Mouse (Mus musculus): ENCODE results near the gene Kctd2. TPM values are rescaled to one million over a fixed set of nuclear protein-coding genes. Genes with fewer than 3 reads are reported as not detected.
"Not testable (repeated sequence)": the region's sequence is repeated elsewhere in the genome, so short reads cannot be mapped to it uniquely, and the experiment has no call there.

The Kctd2 gene
- polyA plus RNA-seq, 1 experiment from 2014 or later: 3.9 TPM

DNA sequence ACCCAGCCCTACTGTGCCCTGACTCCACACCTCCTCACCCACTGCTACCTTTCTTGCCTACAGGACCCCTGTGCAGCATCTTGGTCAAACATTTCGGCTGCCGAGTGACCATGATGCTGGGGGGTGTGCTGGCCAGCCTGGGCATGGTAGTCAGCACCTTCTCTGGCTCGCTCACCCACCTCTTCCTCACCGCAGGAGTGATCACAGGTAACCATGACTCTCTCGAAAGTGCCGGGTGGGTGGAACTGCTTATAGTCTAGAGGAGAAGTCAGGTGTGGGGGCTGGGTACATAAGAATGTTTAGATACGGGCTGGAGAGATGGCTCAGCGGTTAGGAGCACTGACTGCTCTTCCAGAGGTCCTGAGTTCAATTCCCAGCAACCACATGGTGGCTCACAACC is 44.9 kb downstream of the Kctd2 start:
- no peak overlapping the region; the same call in 1 of the 2 replicates for H3K27ac ChIP-seq (ENCODE audit: low read length)
- no peak for ATAC-seq (replicated peaks; ENCODE audit: extremely low read depth, insufficient read depth, low FRiP score)
- H3K4me1 ChIP-seq (ENCODE audit: control insufficient read depth, insufficient read depth, low read length): peaks cover 3% of the 10 kb centered on the region; the same call in 1 of the 2 replicates
- peak overlapping the region; percentile 30 for H3K4me3 ChIP-seq (ENCODE audit: low read length)
- no peaks in the 10 kb centered on the region for H3K9me3 ChIP-seq (replicated peaks; ENCODE audit: control insufficient read depth, low read length)
- H3K9ac ChIP-seq (ENCODE audit: low read length): no peak overlapping the region; the same call in 1 of the 2 replicates
- peak overlapping the region; percentile 18; the same call in 1 of the 2 replicates for H3K4me2 ChIP-seq (ENCODE audit: low read depth, low read length)
- H3K36me3 ChIP-seq (ENCODE audit: control insufficient read depth, insufficient read depth): no peaks in the 10 kb centered on the region
- 86% methylated on average over 8 of the region's 8 CpGs for WGBS
- no peaks in the 10 kb centered on the region for H3K27me3 ChIP-seq (ENCODE audit: control insufficient read depth, insufficient read depth, low read length)

DNA sequence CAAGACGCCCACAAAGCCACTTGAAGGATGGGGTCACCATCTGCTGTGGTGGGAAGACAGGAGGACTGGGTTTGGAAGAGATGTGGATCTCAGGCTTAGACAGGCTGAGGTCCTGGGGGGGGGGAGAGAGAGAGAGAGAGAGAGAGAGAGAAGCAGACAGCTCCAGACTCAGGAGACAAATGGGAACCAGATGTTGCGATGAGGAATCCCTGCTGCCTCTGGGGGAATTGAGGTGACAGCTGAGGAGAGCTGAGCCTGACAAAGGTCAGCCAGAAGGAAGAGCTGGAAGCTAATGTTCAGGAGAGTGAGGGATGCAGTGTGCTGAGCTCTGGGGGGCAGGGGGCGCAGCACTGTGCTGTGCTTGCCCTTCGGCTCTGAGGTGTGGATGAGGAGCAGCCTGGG is 47.3 kb downstream of the Kctd2 start:
- 38% methylated on average over 4 of the region's 4 CpGs for WGBS
- H3K27me3 ChIP-seq (ENCODE audit: control insufficient read depth, insufficient read depth, low read length): no peaks in the 10 kb centered on the region
- no peak for ATAC-seq (replicated peaks; ENCODE audit: extremely low read depth, insufficient read depth, low FRiP score)
- H3K36me3 ChIP-seq (ENCODE audit: control insufficient read depth, insufficient read depth): no peaks in the 10 kb centered on the region
- H3K4me3 ChIP-seq (ENCODE audit: low read length): no peak overlapping the region
- no peaks in the 10 kb centered on the region for H3K9me3 ChIP-seq (replicated peaks; ENCODE audit: control insufficient read depth, low read length)
- H3K4me1 ChIP-seq (ENCODE audit: control insufficient read depth, insufficient read depth, low read length): peaks cover 3% of the 10 kb centered on the region; the same call in 1 of the 2 replicates
- no peak overlapping the region for H3K4me2 ChIP-seq (ENCODE audit: low read depth, low read length)
- no peak overlapping the region for H3K9ac ChIP-seq (ENCODE audit: low read length)
- H3K27ac ChIP-seq (ENCODE audit: low read length): no peak overlapping the region

DNA sequence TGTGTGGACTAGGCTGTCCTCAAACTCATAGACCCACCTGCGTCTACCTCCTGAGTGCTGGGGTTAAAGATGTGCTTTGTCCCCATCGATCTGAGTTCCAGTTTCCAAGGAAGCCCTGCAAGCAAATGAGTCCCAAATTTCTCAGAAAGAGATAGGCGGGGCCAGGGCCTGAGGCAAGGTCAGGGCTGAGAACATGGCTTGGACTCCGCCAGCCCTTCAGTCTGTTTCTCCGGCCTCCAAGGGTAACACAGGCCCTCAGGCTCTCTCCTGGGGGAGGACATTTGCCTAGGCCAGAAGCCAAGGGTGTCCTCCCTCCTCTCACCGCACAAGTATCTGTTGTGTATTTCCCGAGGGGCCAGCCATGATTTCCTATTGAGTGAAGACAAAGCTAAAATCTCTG is 52.3 kb downstream of the Kctd2 start:
- 71% methylated on average over 7 of the region's 7 CpGs for WGBS
- no peaks in the 10 kb centered on the region for H3K9me3 ChIP-seq (replicated peaks; ENCODE audit: control insufficient read depth, low read length)

DNA sequence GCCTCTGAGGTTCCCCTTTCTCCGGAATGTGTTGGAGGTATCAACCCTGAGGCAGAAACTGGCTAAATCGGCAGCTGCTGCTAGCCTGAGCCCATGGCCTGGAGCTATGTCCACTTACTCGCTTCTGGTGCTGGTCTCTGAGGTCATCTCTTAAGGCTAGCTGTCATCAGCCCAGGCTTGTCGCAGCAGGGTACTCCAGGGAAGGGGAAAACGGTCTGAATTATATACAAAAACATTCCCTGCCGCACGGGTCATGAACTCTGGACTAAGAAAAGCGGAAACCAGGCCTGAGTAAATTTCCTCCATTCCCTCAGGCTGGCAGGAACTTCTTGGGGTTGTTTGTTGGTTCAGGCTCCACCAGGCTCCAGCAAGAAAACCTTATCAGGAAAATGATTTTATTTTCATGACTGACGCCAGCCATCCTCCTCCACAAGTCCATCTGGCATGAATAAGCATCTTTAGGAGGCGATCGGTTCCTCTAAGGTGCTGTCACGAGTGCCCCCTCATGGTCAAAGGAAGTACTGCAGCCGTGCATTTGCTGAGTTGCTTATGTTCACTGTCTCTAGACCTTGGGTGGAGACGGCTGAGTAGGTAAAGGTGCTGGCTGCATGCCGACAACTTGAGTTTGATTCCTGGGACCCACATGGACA is 53.8 kb downstream of the Kctd2 start:
- 14% methylated on average over 15 of the region's 15 CpGs for whole genome bisulfite sequencing
- H3K27ac ChIP-seq (ENCODE audit: low read length): peak overlapping the region; percentile 80
- H3K4me2 ChIP-seq (ENCODE audit: low read depth, low read length): no peak overlapping the region
- H3K27me3 ChIP-seq (ENCODE audit: control insufficient read depth, insufficient read depth, low read length): no peaks in the 10 kb centered on the region
- H3K4me3 ChIP-seq (ENCODE audit: low read length): no peak overlapping the region
- H3K36me3 ChIP-seq (ENCODE audit: control insufficient read depth, insufficient read depth): no peaks in the 10 kb centered on the region
- H3K9ac ChIP-seq (ENCODE audit: low read length): no peak overlapping the region
- H3K9me3 ChIP-seq (replicated peaks; ENCODE audit: control insufficient read depth, low read length): no peaks in the 10 kb centered on the region
- H3K4me1 ChIP-seq (ENCODE audit: control insufficient read depth, insufficient read depth, low read length): peaks cover 13% of the 10 kb centered on the region
- peak; percentile 46 for ATAC-seq (replicated peaks; ENCODE audit: extremely low read depth, insufficient read depth, low FRiP score)

More for the DNA sequence above, 52.3 kb downstream of the Kctd2 start:
- no peak overlapping the region for H3K9ac ChIP-seq (ENCODE audit: low read length)
- H3K27ac ChIP-seq (ENCODE audit: low read length): no peak overlapping the region
- no peak for ATAC-seq (replicated peaks; ENCODE audit: extremely low read depth, insufficient read depth, low FRiP score)
- H3K4me3 ChIP-seq (ENCODE audit: low read length): no peak overlapping the region
- no peak overlapping the region for H3K4me2 ChIP-seq (ENCODE audit: low read depth, low read length)
- H3K4me1 ChIP-seq (ENCODE audit: control insufficient read depth, insufficient read depth, low read length): peaks cover 13% of the 10 kb centered on the region
- H3K27me3 ChIP-seq (ENCODE audit: control insufficient read depth, insufficient read depth, low read length): no peaks in the 10 kb centered on the region
- no peaks in the 10 kb centered on the region for H3K36me3 ChIP-seq (ENCODE audit: control insufficient read depth, insufficient read depth)

DNA sequence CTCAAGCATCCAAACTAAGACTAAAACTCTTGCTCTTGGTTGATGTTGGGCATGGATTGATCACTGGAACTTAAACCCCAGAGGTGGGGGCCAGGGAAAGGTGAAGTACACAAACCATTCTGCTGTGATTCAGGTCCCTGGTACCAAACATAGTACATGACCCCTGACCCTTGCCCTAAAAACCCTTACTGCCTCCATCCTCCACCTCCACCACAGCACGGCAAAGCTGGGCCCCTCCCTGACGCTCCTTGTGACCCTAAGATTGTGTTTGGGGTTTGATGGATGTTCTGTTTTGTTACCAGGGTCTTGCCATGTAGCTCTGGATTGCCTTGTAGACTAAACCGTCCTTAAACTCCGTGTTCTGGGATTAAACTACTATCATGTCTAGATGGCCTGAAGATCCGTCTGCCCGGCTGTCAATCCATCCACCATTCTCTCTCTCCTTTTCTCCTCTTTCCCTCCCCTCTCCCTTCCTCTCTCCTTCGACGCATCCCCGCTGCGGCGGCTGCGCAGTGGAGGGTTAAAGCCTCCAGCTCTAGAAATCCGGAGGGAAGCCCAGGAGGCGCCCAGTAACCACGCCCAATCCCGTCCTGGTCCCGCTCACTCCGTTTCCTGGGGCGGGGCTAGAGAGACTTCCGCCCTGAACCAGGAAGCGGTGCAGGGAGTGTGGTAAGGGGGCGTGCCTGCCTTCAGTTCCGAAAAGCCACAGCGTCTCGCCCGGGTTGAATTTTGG is 55.3 kb downstream of the Kctd2 start, which contains the start of gene Armc7:
Gene Armc7 (plus strand): TSS at position 643 of the 733 bp plus-strand sequence.
- H3K4me1 ChIP-seq (ENCODE audit: control insufficient read depth, insufficient read depth, low read length): peaks cover 13% of the 10 kb centered on the region

DNA sequence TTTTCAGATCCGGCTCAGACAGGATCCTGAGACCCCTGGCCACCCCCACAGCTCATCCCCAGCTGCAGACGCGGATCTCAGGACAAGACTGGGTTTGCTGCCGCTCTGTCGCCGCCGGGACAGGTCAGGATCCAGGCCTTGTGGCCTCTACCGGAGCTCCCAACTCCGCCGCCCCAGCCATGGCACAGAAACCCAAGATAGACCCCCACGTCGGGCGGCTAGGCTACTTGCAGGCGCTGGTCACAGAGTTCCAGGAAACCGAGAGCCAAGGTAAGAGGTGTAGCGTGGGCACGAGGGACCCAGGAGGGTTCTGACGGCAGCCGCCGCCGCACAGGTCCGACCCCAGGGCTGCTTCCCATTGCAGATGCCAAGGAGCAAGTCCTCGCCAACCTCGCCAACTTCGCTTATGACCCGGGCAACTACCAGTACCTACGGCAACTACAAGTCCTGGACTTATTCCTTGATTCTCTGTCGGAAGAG is 55.9 kb downstream of the Kctd2 start:
- H3K4me3 ChIP-seq (ENCODE audit: low read length): peak overlapping the region; percentile 78
- peak; percentile 28; the same call in 1 of the 2 replicates for ATAC-seq (replicated peaks; ENCODE audit: extremely low read depth, insufficient read depth, low FRiP score)
- H3K27ac ChIP-seq (ENCODE audit: low read length): peak overlapping the region; percentile 5; the same call in 1 of the 2 replicates
- H3K9ac ChIP-seq (ENCODE audit: low read length): peak overlapping the region; percentile 73
- no peaks in the 10 kb centered on the region for H3K27me3 ChIP-seq (ENCODE audit: control insufficient read depth, insufficient read depth, low read length)
- peak overlapping the region; percentile 73 for H3K4me2 ChIP-seq (ENCODE audit: low read depth, low read length)
- H3K9me3 ChIP-seq (replicated peaks; ENCODE audit: control insufficient read depth, low read length): no peaks in the 10 kb centered on the region
- H3K36me3 ChIP-seq (ENCODE audit: control insufficient read depth, insufficient read depth): no peaks in the 10 kb centered on the region
- H3K4me1 ChIP-seq (ENCODE audit: control insufficient read depth, insufficient read depth, low read length): peaks cover 13% of the 10 kb centered on the region
- 4% methylated on average over 28 of the region's 28 CpGs for WGBS

More for the DNA sequence above, 55.3 kb downstream of the Kctd2 start, which contains the start of gene Armc7:
- Histone ChIP-seq H3K27me3 (ENCODE audit: control insufficient read depth, insufficient read depth, low read length) (no peaks in the 10 kb centered on the region), H3K27ac (ENCODE audit: low read length) (peak within 1 kb of the TSS; percentile 74), H3K4me3 (ENCODE audit: low read length) (peak within 1 kb of the TSS; percentile 78), H3K9me3 (replicated peaks; ENCODE audit: control insufficient read depth, low read length) (no peaks in the 10 kb centered on the region), H3K4me2 (ENCODE audit: low read depth, low read length) (peak within 1 kb of the TSS; percentile 73), H3K36me3 (ENCODE audit: control insufficient read depth, insufficient read depth) (no peaks in the 10 kb centered on the region), H3K9ac (ENCODE audit: low read length) (peak within 1 kb of the TSS; percentile 73)
- under 1% methylated on average over 26 of the region's 26 CpGs for WGBS
- ATAC-seq (replicated peaks; ENCODE audit: extremely low read depth, insufficient read depth, low FRiP score): peak; percentile 95

DNA sequence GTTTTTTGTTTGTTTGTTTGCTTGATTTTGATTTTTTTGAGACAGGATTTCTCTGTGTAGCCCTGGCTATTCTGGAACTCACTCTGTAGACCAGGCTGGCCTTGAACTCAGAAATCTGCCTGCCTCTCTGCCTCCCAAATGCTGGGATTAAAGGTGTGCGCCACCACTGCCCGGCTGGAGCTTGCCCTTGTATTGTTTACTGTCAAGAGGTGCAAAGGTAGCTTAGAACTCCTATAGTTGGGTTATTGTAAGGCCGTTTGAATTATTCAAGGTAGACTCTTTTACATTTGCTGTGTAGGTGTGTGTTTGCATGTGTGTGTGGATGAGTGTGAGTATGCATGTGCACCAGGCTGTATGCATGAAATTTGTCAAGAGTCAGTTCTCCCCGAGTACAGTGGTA is 56.7 kb downstream of the Kctd2 start:
- not testable (repeated sequence) for H3K27ac ChIP-seq (ENCODE audit: low read length); H3K27me3 ChIP-seq (ENCODE audit: control insufficient read depth, insufficient read depth, low read length); ATAC-seq (replicated peaks; ENCODE audit: extremely low read depth, insufficient read depth, low FRiP score); H3K36me3 ChIP-seq (ENCODE audit: control insufficient read depth, insufficient read depth); H3K9ac ChIP-seq (ENCODE audit: low read length); H3K9me3 ChIP-seq (replicated peaks; ENCODE audit: control insufficient read depth, low read length)
- Histone ChIP-seq H3K4me2 (ENCODE audit: low read depth, low read length) (peak overlapping the region; percentile 73), H3K4me3 (ENCODE audit: low read length) (peak overlapping the region; percentile 78), H3K4me1 (ENCODE audit: control insufficient read depth, insufficient read depth, low read length) (peaks cover 13% of the 10 kb centered on the region)
- 74% methylated on average over 4 of the region's 4 CpGs for WGBS

DNA sequence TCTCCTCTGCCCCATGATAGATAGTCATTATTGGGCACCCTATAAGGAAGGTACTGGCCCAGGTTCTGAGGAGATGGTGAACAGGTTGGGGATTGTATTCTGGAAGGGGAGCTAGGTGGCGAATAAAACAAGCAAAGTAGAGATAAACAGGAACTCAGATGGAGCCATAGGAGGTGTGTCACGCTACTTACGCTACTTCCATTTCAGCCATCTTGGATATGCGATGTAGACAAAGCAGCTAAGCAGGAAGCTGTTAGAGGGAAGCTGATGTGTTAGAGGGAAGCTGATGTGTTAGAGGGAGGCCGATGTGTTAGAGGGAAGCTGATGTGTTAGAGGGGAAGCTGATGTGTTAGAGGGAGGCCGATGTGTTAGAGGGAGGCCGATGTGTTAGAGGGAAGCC is 57.5 kb downstream of the Kctd2 start:
- not testable (repeated sequence) for H3K4me3 ChIP-seq (ENCODE audit: low read length); H3K9ac ChIP-seq (ENCODE audit: low read length); H3K36me3 ChIP-seq (ENCODE audit: control insufficient read depth, insufficient read depth); H3K4me2 ChIP-seq (ENCODE audit: low read depth, low read length); ATAC-seq (replicated peaks; ENCODE audit: extremely low read depth, insufficient read depth, low FRiP score); H3K27ac ChIP-seq (ENCODE audit: low read length); H3K27me3 ChIP-seq (ENCODE audit: control insufficient read depth, insufficient read depth, low read length); H3K9me3 ChIP-seq (replicated peaks; ENCODE audit: control insufficient read depth, low read length)
- H3K4me1 ChIP-seq (ENCODE audit: control insufficient read depth, insufficient read depth, low read length): peaks cover 13% of the 10 kb centered on the region
- WGBS: 75% methylated on average over 7 of the region's 7 CpGs
